Mouse (Mus musculus): Measurements from ENCODE around the gene Crb1.

DNA sequence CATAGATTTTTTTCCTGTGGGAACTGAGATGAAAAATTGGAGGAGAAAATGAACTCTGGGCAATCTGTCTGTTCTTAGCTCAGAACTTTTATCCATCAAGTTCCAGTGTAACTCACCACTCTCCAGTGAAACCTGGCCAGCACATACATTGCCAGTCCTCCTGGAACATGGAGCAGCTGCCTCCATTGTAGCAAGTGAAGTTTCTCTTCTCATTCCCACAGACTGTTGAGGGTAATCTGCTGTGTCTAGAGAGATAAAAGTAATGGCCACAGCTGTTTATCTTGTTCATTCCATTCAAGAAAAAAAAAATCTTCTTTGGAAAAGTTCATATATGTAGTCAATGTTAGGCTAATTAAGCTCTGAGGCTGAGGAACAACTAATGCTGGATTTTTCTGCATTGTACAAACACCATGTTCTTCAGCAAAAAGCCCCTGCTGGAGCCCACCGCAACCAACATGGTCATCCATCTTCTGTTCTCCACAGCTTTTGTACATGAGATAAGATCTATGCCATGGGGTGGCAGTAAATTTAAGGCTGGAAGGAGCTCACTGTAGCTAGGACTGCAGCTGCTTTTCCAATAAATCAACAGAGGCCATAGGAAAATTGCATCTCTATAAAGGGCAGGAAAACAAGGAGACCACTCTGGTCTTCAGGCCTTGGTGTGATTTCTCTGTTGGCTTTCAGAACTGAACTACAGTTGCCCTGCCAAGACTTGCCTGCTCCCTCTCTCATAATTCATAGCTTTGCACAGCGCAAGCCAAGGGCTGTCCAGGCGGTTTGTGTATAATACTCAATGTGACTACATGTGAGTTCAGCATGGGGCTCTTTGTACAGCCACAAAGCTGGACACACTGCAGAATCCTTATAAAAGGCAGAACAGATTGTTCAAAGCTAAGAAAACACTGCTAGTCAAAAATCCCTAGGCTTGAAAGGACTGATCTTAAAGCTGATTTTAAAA, 142.0 kb downstream of the Crb1 start:
- TF ChIP-seq CTCF (IDR thresholded peaks at IDR 0.05; ENCODE audit: low read depth) (no peak), EP300 (IDR thresholded peaks at IDR 0.05; ENCODE audit: low read depth) (no peak)

Measured in liver, embryonic 14.5 days (tissue).